Mouse (Mus musculus) CH12.LX (cell line): ENCODE data around the gene Batf. TPM values are rescaled to one million over a fixed set of nuclear protein-coding genes. Genes with fewer than 3 reads are reported as not detected.

ENCODE experiments used
- polyA plus RNA-seq: library from polyadenylated mRNA; unstranded; fragments of >175 nt; gene quantifications from 2 replicates; pipeline ENCODE4 v1.2.1, GENCODE M21; 2012; ENCODE audit warnings: low read depth; ENCODE audit not compliant: insufficient read length
- total RNA-seq, 2 experiments: library from RNA; depleted of rRNA; stranded (reverse); fragments of 300-350 nt in 1 of 2; fragments of >200 nt in 1 of 2; gene quantifications; 2 replicates each; pipeline ENCODE4 v1.2.3; 2012 to 2014

Batf gene
- total and polyA plus RNA-seq, 3 experiments: 89.2 to 137 (median 128) TPM

Other genes starting within 250 kb of the Batf start
- gene Fos, start 212.8 kb upstream of the Batf start, total RNA-seq (2012; rRNA removed): 0.17 and 0.21 TPM in 2 replicates
- gene Fos, start 212.8 kb upstream of the Batf start, total RNA-seq (2014; rRNA removed): 0.20 and 0.76 TPM in 2 replicates
- gene Fos, start 212.8 kb upstream of the Batf start, polyA plus RNA-seq: 0.11 and 0.26 TPM in 2 replicates
- 86.5 and 88.9 TPM in 2 replicates for gene Jdp2, start 87.6 kb upstream of the Batf start, total RNA-seq (2012; rRNA removed)
- 64.7 and 67.3 TPM in 2 replicates for gene Jdp2, start 87.6 kb upstream of the Batf start, total RNA-seq (2014; rRNA removed)
- 104 and 114 TPM in 2 replicates for gene Jdp2, start 87.6 kb upstream of the Batf start, polyA plus RNA-seq
- 0.04 TPM in 1 of 2 replicates, not detected in the other for gene Flvcr2, start 59.9 kb downstream of the Batf start, total RNA-seq (2012; rRNA removed)
- not detected in 2 replicates for gene Flvcr2, start 59.9 kb downstream of the Batf start, total RNA-seq (2014; rRNA removed)
- gene Flvcr2, start 59.9 kb downstream of the Batf start, polyA plus RNA-seq: 0.14 and 0.17 TPM in 2 replicates
- gene Erg28, start 137.9 kb downstream of the Batf start, total RNA-seq (2012; rRNA removed): 83.6 and 91.5 TPM in 2 replicates
- 246 and 318 TPM in 2 replicates for gene Erg28, start 137.9 kb downstream of the Batf start, total RNA-seq (2014; rRNA removed)
- 124 and 143 TPM in 2 replicates for gene Erg28, start 137.9 kb downstream of the Batf start, polyA plus RNA-seq
- 8.7 and 10.4 TPM in 2 replicates for gene Ttll5, start 138.0 kb downstream of the Batf start, total RNA-seq (2012; rRNA removed)
- 4.6 and 5.7 TPM in 2 replicates for gene Ttll5, start 138.0 kb downstream of the Batf start, total RNA-seq (2014; rRNA removed)
- gene Ttll5, start 138.0 kb downstream of the Batf start, polyA plus RNA-seq: 14.0 and 14.8 TPM in 2 replicates